Mouse (Mus musculus): ENCODE measurements around the gene Thsd7a.

DNA sequence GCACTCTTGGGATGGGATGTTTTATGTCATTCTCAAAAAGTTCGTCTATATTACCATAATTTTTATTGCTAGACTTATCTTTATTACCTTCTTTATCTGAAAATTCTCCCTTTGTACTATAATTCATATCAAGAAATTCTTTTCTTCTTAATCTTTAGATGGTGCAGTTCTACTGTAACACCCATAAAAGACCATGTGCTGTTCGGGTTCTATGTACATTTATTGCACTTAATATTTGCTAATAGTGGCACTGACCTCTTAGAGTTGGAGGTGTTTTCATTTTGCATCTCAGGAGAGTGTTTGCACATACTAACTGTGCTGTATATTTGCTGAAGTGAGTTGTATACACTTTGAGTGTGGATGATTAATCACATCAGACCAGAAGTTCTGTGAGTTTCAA, 23.6 kb upstream of the Thsd7a start:
- TF ChIP-seq CTCF (IDR thresholded peaks at IDR 0.05; ENCODE audit: low read depth) (no peak), EP300 (IDR thresholded peaks at IDR 0.05; ENCODE audit: low read depth) (no peak)
